Mouse (Mus musculus) frontal cortex, postnatal 14 days (tissue): ENCODE measurements around the gene Zfp106.
"Not testable (repeated sequence)": the region's sequence is repeated elsewhere in the genome, so short reads cannot be mapped to it uniquely, and the experiment has no call there.

Experiments used
- DNase-seq, 2 experiments: peaks; one replicate each; pipeline ENCODE4 v3.0.0; 2022; ENCODE audit warnings: low spot score in 2 of 2

Zfp106 gene

GRCm38 (mm10) chr2:120563235-120563990 lies at the start of gene Zfp106:
Zfp106 (minus strand) TSS chr2:120563843.
- peak; percentile 74 to 83 for DNase-seq

GRCm38 (mm10) chr2:120608830-120609723 lies 45.4 kb upstream of the Zfp106 start, which contains the start of the genes Haus2 and Lrrc57:
Haus2 (plus strand) TSS chr2:120609383.
Lrrc57 (minus strand) TSS chr2:120609520.
- DNase-seq: peak; percentile 85 to 90

GRCm38 (mm10) chr2:120606021-120606690 lies 42.5 kb upstream of the Zfp106 start:
- no peak for DNase-seq

GRCm38 (mm10) chr2:120599506-120599905 lies 35.9 kb upstream of the Zfp106 start:
- DNase-seq: no peak

GRCm38 (mm10) chr2:120597734-120598133 lies 34.1 kb upstream of the Zfp106 start:
- DNase-seq: no peak

GRCm38 (mm10) chr2:120592227-120592626 lies 28.6 kb upstream of the Zfp106 start:
- DNase-seq: no peak

GRCm38 (mm10) chr2:120589759-120590158 lies 26.1 kb upstream of the Zfp106 start:
- DNase-seq: peak; percentile 29 to 37

- no peak for DNase-seq
Observed at GRCm38 (mm10) chr2:120578286-120578685, 14.6 kb upstream of the Zfp106 start.

- no peak for DNase-seq
Observed at GRCm38 (mm10) chr2:120577799-120578198, 14.2 kb upstream of the Zfp106 start.

GRCm38 (mm10) chr2:120575978-120576377 lies 12.3 kb upstream of the Zfp106 start:
- DNase-seq: no peak

GRCm38 (mm10) chr2:120575121-120575520 lies 11.5 kb upstream of the Zfp106 start:
- no peak for DNase-seq

- DNase-seq: not testable (repeated sequence)
Observed at GRCm38 (mm10) chr2:120572161-120572560, 8.5 kb upstream of the Zfp106 start.

GRCm38 (mm10) chr2:120571081-120571480 lies 7.4 kb upstream of the Zfp106 start:
- no peak for DNase-seq

GRCm38 (mm10) chr2:120567798-120568320 lies 4.2 kb upstream of the Zfp106 start:
- DNase-seq: no peak

- DNase-seq: peak; percentile 90 to 91
Observed at GRCm38 (mm10) chr2:120566886-120567797, 3.5 kb upstream of the Zfp106 start, which contains the start of gene Snap23. Snap23 (plus strand) TSS chr2:120567671.

- no peak for DNase-seq
Observed at GRCm38 (mm10) chr2:120565363-120565762, 1.7 kb upstream of the Zfp106 start.

- DNase-seq: not testable (repeated sequence)
Observed at GRCm38 (mm10) chr2:120564548-120565188, 1.0 kb upstream of the Zfp106 start.

- no peak for DNase-seq
Observed at GRCm38 (mm10) chr2:120562859-120563234, 796 bp downstream of the Zfp106 start.

- no peak for DNase-seq
Observed at GRCm38 (mm10) chr2:120561524-120561923, 2.1 kb downstream of the Zfp106 start.

GRCm38 (mm10) chr2:120558813-120559212 lies 4.8 kb downstream of the Zfp106 start:
- DNase-seq: no peak
